Mouse (Mus musculus): ENCODE measurements around the gene Esrrg. TPM values are rescaled to one million over a fixed set of nuclear protein-coding genes. Genes with fewer than 3 reads are reported as not detected.

Gene Esrrg
- total RNA-seq, 1 experiment from 2014 or later: not detected

DNA sequence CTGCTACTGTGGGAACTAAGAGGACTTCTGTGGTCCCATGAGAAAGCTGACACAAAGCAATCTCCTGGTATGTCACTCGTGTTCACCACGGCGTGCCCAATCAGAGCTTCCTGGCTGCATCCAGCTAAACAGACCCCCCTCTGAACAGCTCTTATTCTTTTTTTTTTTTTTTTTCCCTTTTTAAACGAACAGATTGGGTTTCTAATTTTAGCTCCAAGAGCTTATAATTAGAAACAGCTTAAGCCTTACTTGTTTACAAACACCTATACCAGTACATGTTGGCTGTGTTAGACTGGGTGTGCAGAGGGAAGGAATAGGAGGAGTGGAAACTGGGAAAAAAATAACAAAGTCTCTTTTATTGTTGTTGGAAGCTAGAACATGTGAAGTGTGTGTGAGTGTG, 86.3 kb downstream of the Esrrg start:
- ATAC-seq (replicated peaks; ENCODE audit: insufficient number of reproducible peaks, low FRiP score, low TSS enrichment, poor library complexity, severe bottlenecking): no peak

DNA sequence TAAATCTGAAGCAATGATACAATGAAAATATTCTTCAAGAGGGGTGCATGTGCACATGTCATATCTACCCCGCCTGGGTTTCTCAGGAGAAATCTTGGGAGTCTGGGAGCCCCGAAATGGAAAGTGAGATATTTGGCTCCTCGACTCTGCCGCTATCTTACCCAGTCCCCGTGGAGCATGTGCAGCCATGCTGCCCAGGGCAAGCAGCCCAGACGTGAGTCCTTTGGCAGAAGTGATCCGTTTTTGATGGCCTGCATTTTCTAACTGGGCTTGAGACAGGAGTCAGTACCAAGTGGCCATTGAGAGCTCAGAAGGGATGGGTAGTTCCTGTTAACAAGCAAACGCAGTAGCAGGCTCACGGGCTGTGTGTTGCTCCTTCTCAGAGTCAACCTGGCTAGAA, 89.6 kb downstream of the Esrrg start:
- ATAC-seq (replicated peaks; ENCODE audit: insufficient number of reproducible peaks, low FRiP score, low TSS enrichment, poor library complexity, severe bottlenecking): no peak

DNA sequence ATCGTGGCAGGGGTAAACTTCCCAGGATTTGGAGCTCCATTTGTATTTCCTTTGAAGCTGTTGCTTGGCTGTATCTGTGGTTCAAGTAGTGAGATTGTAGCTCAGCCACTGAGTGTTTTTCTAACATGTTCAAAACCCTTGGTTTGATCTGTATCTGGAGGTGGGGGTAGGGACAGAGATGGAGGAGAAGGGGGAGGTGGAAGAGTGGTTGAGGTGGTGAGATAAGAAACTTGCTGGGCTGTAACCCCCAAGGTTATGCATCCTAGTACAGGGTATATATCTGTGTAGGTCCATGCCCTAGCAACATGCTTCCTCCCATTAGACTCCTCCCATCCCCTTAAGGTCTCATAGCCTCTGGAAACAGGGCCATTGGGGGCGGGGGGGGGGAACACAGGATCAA, 92.4 kb downstream of the Esrrg start:
- no peak for ATAC-seq (replicated peaks; ENCODE audit: insufficient number of reproducible peaks, low FRiP score, low TSS enrichment, poor library complexity, severe bottlenecking)

DNA sequence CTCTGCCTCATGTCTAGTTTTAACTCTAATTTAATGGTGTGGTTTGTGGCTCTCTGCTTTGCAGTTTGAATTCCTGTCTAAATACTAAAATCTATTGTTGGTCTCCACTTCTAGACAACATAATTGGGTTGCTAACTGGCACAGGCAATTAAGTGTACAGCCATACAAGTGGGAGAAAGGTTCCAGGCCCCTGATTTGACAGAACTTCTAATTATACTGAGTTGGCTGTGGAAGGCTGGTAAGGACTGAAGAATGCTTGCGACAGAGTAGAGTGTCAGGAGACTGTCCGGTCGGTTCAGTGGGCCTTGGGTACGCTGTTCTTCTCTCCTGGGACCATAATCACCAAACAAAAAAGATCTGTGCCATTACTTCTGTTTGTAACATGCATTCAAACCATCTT, 96.3 kb downstream of the Esrrg start:
- ATAC-seq (replicated peaks; ENCODE audit: insufficient number of reproducible peaks, low FRiP score, low TSS enrichment, poor library complexity, severe bottlenecking): no peak

DNA sequence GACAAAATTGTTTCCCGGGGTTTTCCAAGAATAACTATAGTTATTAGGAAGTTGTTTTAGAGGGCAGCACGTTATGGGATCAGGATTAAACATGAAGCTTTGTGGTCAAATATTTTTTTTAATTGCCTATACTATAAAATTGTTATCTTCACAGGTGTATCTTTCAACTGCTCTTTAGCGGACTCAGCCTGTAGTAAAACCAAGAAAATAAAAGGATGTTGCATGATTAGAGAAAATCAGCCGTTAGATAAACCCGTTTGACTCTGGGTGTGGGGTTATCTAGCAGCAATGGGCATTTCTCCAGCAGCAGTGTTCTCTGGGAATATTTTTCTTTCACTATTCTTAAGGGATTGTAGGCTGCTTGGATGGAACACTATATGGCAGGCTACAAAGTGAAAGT, 96.8 kb downstream of the Esrrg start:
- ATAC-seq (replicated peaks; ENCODE audit: insufficient number of reproducible peaks, low FRiP score, low TSS enrichment, poor library complexity, severe bottlenecking): no peak

DNA sequence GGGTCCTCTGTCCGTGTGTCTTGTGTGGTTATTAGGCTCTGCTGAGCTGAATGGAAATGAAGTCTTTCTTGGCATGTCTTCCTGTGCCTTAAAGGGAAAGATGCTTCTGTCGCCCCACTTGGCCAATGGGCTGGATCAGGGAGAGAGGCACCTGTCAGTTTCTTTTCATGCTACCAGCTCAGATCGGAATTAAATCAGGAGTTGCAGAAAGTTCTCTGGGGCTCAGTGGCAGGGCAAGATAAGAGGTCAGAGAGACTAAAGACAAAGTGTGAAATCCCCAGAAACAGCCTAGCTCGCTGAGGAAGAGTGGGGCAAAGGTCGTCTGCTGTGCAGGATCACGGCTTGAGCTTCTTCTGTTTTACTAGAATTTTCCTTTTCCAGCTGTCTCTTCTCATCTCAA, 97.5 kb downstream of the Esrrg start:
- no peak for ATAC-seq (replicated peaks; ENCODE audit: insufficient number of reproducible peaks, low FRiP score, low TSS enrichment, poor library complexity, severe bottlenecking)

DNA sequence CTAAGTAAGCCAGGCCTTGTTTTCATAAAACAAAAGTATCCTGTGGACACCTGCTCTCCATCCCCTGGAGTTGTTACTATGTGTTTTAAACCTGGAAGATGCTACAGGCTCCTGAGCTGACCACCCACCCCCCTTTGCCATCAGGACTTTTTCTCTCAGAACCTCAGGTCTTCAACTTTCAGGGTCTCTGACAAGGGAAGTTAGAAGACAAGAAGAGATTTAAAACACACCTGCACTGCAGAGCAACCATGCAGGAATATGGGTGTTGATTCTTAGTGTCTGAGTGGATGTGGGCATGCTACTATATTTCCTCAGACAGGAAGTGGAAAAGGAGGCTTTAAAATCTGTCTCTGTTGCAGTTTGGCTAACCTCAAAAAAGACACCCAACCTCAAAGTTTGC, 98.6 kb downstream of the Esrrg start:
- ATAC-seq (replicated peaks; ENCODE audit: insufficient number of reproducible peaks, low FRiP score, low TSS enrichment, poor library complexity, severe bottlenecking): no peak

DNA sequence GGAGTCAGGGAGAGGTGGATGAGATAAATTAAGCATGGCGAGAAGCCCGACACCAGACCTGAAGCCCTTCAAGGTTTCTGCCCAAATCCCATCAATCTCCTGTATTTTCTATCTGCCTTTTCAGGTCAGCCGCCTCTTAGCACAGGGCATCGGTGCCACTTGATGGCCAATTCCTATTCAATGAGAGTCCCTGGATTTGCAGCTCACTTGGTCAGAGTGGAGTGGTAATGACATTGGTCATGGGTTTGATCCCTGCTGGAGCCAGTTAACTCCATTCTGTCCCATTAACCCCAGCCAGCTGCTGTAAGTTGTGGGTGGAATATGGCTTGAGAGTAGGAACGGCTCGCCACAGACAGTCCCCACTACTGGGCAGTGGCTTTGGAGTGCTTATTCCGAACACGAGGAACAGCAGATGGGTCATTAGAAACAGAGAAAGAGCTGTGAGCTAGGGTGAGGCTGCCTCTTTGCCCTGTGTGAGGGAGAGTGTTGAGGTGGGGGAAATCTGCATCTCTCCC, 101.9 kb downstream of the Esrrg start:
- no peak for ATAC-seq (replicated peaks; ENCODE audit: insufficient number of reproducible peaks, low FRiP score, low TSS enrichment, poor library complexity, severe bottlenecking)

DNA sequence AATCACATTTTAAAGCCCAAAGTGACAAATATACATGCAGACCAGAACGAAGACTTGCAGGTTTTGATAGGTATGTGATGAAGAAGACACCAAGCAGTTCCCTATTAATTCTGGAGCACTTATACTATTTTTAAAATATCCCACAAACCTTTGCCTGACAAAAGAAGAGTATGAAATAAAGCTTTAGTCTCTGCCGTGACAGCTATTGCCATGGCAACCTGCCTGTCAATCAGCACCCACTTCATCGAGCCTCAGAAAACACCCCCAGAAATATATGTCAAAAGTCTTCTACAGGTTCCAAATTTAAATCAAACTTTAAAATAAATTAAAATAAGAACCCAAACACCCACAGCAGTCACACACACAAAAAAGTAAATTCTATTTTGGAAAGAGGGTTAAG, 112.4 kb downstream of the Esrrg start:
- ATAC-seq (replicated peaks; ENCODE audit: insufficient number of reproducible peaks, low FRiP score, low TSS enrichment, poor library complexity, severe bottlenecking): no peak

DNA sequence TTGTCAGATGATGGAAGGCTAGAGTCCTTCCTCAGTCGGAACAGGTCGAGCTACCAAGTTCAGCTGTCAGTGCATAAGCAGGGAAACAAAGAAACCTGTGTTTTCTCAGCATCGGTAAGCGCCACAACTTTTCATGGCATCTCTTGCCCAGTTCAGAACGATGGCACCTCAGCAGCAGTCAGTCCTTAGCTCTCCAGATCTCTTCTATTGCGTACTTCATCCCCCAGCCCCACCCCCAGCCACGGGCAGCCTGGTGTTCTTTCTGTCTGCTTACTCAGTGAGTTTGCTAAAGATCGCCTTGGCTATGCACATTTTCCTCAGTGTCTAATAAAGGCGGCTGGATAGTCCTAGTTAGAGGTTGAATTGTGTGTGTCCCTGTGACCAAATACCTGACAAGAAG, 113.4 kb downstream of the Esrrg start:
- no peak for ATAC-seq (replicated peaks; ENCODE audit: insufficient number of reproducible peaks, low FRiP score, low TSS enrichment, poor library complexity, severe bottlenecking)

DNA sequence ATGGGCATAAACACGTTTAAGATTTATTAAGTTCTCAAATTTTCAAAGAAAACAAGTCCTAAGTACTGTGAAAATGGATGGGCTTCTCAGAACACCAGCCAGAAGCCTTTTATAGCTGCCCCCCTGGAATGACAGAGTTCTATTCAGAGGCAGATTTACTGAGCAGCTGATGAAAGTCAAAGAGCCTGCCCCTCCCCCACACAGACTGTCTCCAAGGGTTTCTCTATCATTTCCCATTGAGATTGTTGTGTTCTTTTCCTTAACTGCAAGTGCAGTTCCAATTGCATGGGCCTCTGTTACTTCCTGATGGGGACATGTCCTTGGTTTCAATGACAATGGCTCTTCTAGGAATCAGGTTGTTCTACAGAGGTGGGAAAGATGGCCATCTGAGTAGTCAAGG, 116.1 kb downstream of the Esrrg start:
- ATAC-seq (replicated peaks; ENCODE audit: insufficient number of reproducible peaks, low FRiP score, low TSS enrichment, poor library complexity, severe bottlenecking): no peak

DNA sequence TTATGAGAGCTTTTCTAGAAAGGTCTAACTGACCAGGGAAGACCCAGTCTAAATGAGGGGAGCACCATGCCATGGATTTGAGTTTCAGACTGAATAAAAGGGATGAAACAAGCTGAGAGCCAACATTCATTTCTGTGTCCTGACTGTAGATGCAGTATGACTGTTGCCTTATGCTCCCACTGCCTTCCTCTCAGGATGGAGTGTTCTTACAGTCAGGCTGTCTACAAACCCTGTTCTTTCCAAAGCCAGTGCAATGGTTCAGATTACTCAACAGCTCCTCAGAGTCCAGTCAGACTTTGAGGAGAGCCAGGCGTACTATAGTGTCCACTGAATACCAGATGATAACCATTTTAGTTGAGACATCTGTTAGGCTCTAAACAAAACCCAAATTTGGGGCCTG, 116.8 kb downstream of the Esrrg start:
- no peak for ATAC-seq (replicated peaks; ENCODE audit: insufficient number of reproducible peaks, low FRiP score, low TSS enrichment, poor library complexity, severe bottlenecking)

DNA sequence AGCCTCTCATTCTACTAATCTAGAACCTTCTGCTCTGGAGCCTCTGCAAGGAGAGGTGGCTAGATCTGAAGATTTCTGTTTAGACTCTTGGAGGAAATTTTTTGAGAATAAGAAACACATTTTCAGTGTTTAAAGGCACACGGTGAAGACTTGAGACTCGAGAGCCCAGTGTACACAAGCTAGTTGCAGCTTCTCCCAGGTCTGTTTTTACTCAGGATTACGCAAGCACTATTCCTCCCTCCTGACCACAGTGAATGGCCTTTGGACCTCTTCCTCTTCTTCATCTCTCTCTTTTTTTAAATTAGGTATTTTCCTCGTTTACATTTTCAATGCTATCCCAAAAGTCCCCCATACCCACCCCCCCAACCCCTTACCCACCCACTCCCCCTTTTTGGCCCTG, 122.6 kb downstream of the Esrrg start:
- ATAC-seq (replicated peaks; ENCODE audit: insufficient number of reproducible peaks, low FRiP score, low TSS enrichment, poor library complexity, severe bottlenecking): no peak

DNA sequence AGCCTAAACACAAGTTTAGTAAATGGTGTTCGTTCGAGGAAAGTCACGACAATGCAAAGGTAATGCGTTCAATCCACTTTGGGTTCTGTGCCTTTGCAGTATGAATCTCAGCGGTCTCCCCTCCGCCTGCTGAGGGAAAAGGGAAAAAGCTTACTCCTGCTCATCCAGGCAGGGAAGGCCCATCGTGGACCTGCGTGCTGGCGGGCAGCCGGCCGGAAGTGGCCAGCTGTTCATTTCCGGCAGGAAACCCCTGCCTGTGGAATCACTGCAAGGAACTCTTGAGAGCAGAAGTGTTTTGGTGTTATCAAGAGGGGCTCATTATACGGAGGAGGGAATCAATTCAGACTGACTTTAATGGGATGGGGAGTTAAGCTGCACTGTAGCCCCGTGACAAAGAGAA, 127.9 kb downstream of the Esrrg start:
- no peak for ATAC-seq (replicated peaks; ENCODE audit: insufficient number of reproducible peaks, low FRiP score, low TSS enrichment, poor library complexity, severe bottlenecking)

DNA sequence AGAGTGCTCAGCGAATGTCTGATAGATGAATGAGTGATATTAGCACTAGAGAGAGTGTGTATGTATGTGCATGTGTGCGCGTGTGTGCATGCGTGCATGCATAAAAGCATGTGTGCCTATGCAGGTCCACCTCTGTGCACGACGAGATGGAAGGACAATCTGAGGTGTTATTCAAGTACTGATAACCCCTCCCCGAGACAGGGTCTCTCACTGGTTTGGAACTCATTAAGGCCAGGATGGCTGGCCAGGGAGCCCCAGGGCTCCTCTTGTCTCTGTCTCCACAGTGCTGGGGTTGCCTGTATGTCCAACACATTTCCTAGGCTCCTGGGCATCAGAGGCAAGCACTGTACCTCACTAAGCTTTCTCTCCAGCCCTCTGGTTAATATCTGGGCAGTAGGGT, 128.7 kb downstream of the Esrrg start:
- ATAC-seq (replicated peaks; ENCODE audit: insufficient number of reproducible peaks, low FRiP score, low TSS enrichment, poor library complexity, severe bottlenecking): no peak

DNA sequence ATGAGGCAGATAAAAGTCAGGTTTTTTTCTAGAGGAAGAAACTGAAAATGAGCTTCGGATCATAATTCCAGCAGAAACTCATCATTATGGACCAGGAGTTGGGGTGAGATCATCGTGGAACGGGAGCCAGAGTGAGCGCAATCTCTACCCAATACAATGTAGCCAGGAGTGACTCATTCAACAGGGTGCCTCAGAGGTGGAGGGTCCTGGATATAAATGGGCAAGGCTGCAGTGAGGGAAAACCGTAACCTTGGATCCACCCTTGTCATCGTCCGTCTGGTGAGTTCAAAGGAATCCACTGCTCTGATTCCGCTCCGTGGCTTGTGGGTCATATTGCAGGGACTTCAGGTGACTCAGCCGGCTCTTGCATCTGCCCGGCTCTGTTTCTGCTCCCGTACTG, 131.9 kb downstream of the Esrrg start:
- no peak for ATAC-seq (replicated peaks; ENCODE audit: insufficient number of reproducible peaks, low FRiP score, low TSS enrichment, poor library complexity, severe bottlenecking)

DNA sequence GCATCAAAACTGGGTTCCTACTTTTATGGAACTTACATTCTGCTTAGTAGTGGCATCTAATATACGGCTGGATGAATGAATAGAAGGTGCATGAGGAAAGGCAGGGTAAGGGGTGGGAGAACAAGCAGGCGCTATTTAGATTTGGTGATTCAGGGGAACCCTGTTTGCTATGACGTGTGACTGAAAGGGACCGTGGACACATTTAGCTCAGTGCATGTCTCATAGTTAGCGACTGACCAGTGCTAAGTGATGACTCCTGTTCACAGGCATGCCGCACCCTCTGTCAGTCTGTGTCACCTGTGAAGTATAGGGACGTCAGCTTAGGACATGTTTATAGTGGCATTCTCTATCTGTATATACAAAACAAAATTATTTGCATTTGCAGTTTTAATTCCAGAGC, 132.7 kb downstream of the Esrrg start:
- ATAC-seq (replicated peaks; ENCODE audit: insufficient number of reproducible peaks, low FRiP score, low TSS enrichment, poor library complexity, severe bottlenecking): no peak

DNA sequence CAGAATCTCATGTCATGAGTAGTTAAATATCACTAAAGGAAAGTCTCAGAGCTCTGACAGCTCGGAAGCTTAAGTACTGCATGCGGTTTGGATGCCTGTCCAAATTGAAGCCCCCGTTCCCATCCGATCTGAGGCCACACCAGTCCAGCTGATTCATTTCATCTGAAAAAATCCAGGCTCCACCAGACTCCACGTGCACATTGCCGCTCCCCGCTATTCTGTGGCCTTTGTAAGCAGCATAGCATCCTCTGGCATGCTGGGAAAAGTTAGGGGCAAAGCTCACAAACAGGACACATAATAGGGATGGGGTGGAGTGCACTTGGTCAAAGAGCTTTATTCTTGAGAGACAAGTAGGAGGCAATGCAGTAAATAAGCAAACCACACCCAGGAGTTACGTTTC, 133.5 kb downstream of the Esrrg start:
- ATAC-seq (replicated peaks; ENCODE audit: insufficient number of reproducible peaks, low FRiP score, low TSS enrichment, poor library complexity, severe bottlenecking): no peak

DNA sequence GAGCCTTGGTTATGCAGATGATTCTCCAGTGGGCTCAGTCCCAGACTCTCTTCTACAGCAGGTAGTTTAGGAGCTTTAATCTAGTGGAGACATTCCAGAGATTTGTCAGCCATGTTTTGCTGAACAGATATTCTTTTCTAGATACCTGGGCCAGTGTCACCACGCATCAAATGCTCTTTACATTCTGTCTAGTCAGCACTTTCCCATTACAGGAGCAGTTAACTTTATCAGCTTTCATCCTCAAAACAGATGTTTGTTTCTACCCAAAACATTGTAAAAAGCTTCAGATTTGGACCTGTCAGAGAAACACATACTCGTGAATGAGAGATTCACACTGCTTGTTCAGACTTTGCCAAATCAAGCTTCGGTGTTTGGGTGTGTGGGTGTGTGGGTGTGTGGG, 140.7 kb downstream of the Esrrg start:
- ATAC-seq (replicated peaks; ENCODE audit: insufficient number of reproducible peaks, low FRiP score, low TSS enrichment, poor library complexity, severe bottlenecking): no peak

DNA sequence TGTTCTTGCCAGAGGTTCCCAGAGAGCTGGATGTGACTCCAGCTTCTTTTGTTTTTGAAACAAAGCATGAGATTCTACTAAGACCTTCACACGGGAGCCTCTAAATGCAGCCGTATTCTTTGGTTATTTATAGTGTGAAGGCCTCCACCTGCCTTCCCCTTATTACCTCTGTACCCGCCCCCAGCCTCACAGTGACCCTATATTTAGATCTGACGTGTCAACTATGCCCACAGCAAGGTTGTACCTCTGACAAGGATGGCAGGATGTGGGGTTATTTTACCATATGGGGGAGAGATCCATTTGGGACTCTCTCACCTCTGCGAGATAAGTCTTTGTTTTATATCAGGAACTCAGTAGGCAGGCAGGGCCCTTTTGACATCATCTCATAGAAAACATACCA, 141.3 kb downstream of the Esrrg start:
- ATAC-seq (replicated peaks; ENCODE audit: insufficient number of reproducible peaks, low FRiP score, low TSS enrichment, poor library complexity, severe bottlenecking): no peak

DNA sequence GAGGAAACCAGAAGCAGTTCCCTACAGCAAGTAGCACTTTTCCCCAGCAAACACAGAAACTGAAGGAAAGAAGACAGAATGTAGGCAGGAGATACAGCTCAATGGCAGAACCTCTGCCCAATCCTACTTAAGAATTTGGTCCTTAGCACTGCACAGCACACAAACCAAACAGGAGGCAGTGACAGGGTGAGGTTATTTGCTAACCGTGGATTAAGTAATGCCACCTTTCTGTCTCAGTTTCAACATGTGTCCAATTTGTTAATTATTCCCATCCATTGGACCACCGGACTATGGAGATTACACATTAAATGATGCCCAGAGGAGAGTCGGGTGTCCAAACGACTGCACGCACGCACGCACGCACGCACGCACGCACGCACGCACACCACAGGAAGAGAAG, 146.9 kb downstream of the Esrrg start:
- ATAC-seq (replicated peaks; ENCODE audit: insufficient number of reproducible peaks, low FRiP score, low TSS enrichment, poor library complexity, severe bottlenecking): no peak

DNA sequence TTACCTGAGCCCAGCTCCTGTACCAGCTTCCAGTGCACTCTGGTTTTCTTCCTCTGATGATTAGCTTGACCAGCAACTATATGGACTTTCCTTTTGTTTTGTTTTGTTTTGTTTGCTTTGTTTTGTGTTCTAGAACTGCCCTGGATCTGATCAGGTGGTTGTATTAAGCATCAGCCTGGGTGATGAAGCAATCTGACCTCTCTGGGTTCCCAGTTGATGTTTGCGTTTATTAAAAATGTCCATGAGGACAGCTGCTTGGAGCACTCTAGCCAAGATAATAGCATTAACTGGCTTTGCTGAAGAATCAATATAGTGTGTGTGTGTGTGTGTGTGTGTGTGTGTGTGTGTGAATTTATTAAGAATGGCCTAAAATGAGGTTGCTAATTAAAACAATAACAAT, 149.4 kb downstream of the Esrrg start:
- no peak for ATAC-seq (replicated peaks; ENCODE audit: insufficient number of reproducible peaks, low FRiP score, low TSS enrichment, poor library complexity, severe bottlenecking)

All from monocyte, adult 5-6 weeks (primary cell).